Mouse (Mus musculus): Measurements from ENCODE around the gene Coro2a. TPM values are rescaled to one million over a fixed set of nuclear protein-coding genes. Genes with fewer than 3 reads are reported as not detected.

The Coro2a gene
- polyA plus RNA-seq, 1 experiment from 2014 or later: 5.0 TPM

DNA sequence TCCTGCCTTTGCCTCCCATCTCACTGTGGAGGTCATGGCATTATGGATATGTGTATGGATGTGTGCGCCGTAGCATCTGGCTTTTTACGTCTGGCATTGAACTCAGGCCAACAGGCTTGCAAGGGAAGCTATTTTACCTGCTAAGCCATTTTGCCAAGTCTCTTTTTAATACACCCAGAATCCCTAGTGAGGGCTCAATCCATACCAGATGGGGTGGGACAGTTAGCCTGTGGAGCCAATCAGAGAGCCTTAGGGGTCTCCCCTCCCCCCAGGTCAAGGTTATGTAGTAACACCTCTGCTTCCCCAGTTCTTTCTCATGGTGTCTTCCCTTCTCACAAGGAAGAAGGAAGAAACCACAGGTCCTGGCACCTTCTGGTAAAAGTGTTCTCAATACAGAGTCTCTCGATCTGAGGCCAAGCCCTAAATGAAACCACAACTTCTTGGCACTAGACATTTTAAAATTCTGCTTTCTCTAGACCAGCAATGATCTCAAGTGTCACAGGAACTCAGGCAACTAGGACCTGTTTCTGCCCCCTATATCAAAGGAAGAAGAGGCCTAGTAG, 36.5 kb downstream of the Coro2a start:
- no peaks in the 10 kb centered on the region for H3K36me3 ChIP-seq (ENCODE audit: control insufficient read depth, insufficient read depth, low read length)
- H3K4me2 ChIP-seq (ENCODE audit: low read depth, low read length): no peak overlapping the region
- no peaks in the 10 kb centered on the region for H3K27me3 ChIP-seq (replicated peaks; ENCODE audit: control insufficient read depth, insufficient read depth, low read length)
- no peaks in the 10 kb centered on the region for H3K4me1 ChIP-seq (ENCODE audit: control insufficient read depth, insufficient read depth, low read length)
- no peaks in the 10 kb centered on the region for H3K9me3 ChIP-seq (ENCODE audit: control insufficient read depth, low read length)
- 77% methylated on average over 4 of the region's 4 CpGs for WGBS
- no peak overlapping the region for H3K27ac ChIP-seq (replicated peaks; ENCODE audit: low read depth, low read length)
- no peak overlapping the region for H3K4me3 ChIP-seq (ENCODE audit: low read depth, low read length)
- ATAC-seq (ENCODE audit: low read depth): no peak
- DNase-seq (ENCODE audit: low spot score): no peak
- H3K9ac ChIP-seq (ENCODE audit: low read depth, low read length): no peak overlapping the region

GRCm38 (mm10) chr4:46564247-46564646, 37.8 kb downstream of the Coro2a start:
- no peak overlapping the region for H3K4me3 ChIP-seq (ENCODE audit: low read depth, low read length)
- WGBS: 92% methylated on average over 4 of the region's 4 CpGs

GRCm38 (mm10) chr4:46563847-46564246, 38.2 kb downstream of the Coro2a start:
- H3K9ac ChIP-seq (ENCODE audit: low read depth, low read length): no peak overlapping the region
- H3K4me3 ChIP-seq (ENCODE audit: low read depth, low read length): no peak overlapping the region
- DNase-seq (ENCODE audit: low spot score) (peak; percentile 46), ATAC-seq (ENCODE audit: low read depth) (no peak)
- H3K4me2 ChIP-seq (ENCODE audit: low read depth, low read length): no peak overlapping the region
- no peak overlapping the region for H3K27ac ChIP-seq (replicated peaks; ENCODE audit: low read depth, low read length)
- no peaks in the 10 kb centered on the region for H3K27me3 ChIP-seq (replicated peaks; ENCODE audit: control insufficient read depth, insufficient read depth, low read length)
- H3K4me1 ChIP-seq (ENCODE audit: control insufficient read depth, insufficient read depth, low read length): no peaks in the 10 kb centered on the region
- WGBS: 77% methylated on average over 10 of the region's 10 CpGs
- no peaks in the 10 kb centered on the region for H3K9me3 ChIP-seq (ENCODE audit: control insufficient read depth, low read length)
- H3K36me3 ChIP-seq (ENCODE audit: control insufficient read depth, insufficient read depth, low read length): no peaks in the 10 kb centered on the region

More at GRCm38 (mm10) chr4:46564247-46564646, 37.8 kb downstream of the Coro2a start:
- Histone ChIP-seq H3K36me3 (ENCODE audit: control insufficient read depth, insufficient read depth, low read length) (no peaks in the 10 kb centered on the region), H3K4me1 (ENCODE audit: control insufficient read depth, insufficient read depth, low read length) (no peaks in the 10 kb centered on the region), H3K27ac (replicated peaks; ENCODE audit: low read depth, low read length) (no peak overlapping the region), H3K9ac (ENCODE audit: low read depth, low read length) (no peak overlapping the region), H3K27me3 (replicated peaks; ENCODE audit: control insufficient read depth, insufficient read depth, low read length) (no peaks in the 10 kb centered on the region), H3K9me3 (ENCODE audit: control insufficient read depth, low read length) (no peaks in the 10 kb centered on the region), H3K4me2 (ENCODE audit: low read depth, low read length) (no peak overlapping the region)
- ATAC-seq (ENCODE audit: low read depth): no peak
- DNase-seq (ENCODE audit: low spot score): no peak

- H3K4me1 ChIP-seq (ENCODE audit: control insufficient read depth, insufficient read depth, low read length): no peaks in the 10 kb centered on the region
- DNase-seq (ENCODE audit: low spot score): no peak
- WGBS: 92% methylated on average over 14 of the region's 14 CpGs
- H3K9me3 ChIP-seq (ENCODE audit: control insufficient read depth, low read length): no peaks in the 10 kb centered on the region
- ATAC-seq (ENCODE audit: low read depth): no peak
- H3K27me3 ChIP-seq (replicated peaks; ENCODE audit: control insufficient read depth, insufficient read depth, low read length): no peaks in the 10 kb centered on the region
- H3K9ac ChIP-seq (ENCODE audit: low read depth, low read length): no peak overlapping the region
- no peak overlapping the region for H3K27ac ChIP-seq (replicated peaks; ENCODE audit: low read depth, low read length)
- no peak overlapping the region for H3K4me3 ChIP-seq (ENCODE audit: low read depth, low read length)
- H3K4me2 ChIP-seq (ENCODE audit: low read depth, low read length): no peak overlapping the region
- no peaks in the 10 kb centered on the region for H3K36me3 ChIP-seq (ENCODE audit: control insufficient read depth, insufficient read depth, low read length)
These were observed 39.2 kb downstream of the Coro2a start for GRCm38 (mm10) chr4:46562841-46563240.

DNA sequence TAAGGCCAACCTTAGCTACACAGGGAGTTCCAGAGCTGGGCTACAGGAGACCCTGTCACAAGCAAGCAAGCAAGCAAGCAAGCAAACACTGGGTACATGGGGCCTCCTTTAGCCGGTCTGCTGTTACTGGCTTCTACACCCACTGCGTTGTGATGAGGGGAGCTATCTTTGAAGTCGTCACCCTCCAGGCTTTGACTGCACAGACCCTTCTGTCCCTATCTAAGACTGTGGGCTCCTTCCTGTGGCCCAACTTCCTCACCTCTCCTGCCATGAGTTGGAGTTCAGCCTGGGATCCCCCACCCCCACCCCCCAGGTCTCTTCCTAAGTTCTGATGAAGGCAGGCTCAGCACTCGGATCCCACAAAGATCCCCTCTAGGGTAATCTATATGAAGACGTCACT, 40.0 kb downstream of the Coro2a start:
- Histone ChIP-seq H3K9me3 (ENCODE audit: control insufficient read depth, low read length) (no peaks in the 10 kb centered on the region), H3K36me3 (ENCODE audit: control insufficient read depth, insufficient read depth, low read length) (no peaks in the 10 kb centered on the region), H3K4me3 (ENCODE audit: low read depth, low read length) (no peak overlapping the region), H3K27ac (replicated peaks; ENCODE audit: low read depth, low read length) (no peak overlapping the region), H3K4me2 (ENCODE audit: low read depth, low read length) (no peak overlapping the region), H3K4me1 (ENCODE audit: control insufficient read depth, insufficient read depth, low read length) (no peaks in the 10 kb centered on the region), H3K9ac (ENCODE audit: low read depth, low read length) (no peak overlapping the region), H3K27me3 (replicated peaks; ENCODE audit: control insufficient read depth, insufficient read depth, low read length) (no peaks in the 10 kb centered on the region)
- WGBS: 71% methylated on average over 5 of the region's 5 CpGs
- DNase-seq (ENCODE audit: low spot score) (no peak), ATAC-seq (ENCODE audit: low read depth) (no peak)

- H3K9ac ChIP-seq (ENCODE audit: low read depth, low read length): no peak overlapping the region
- H3K4me3 ChIP-seq (ENCODE audit: low read depth, low read length): no peak overlapping the region
- H3K9me3 ChIP-seq (ENCODE audit: control insufficient read depth, low read length): no peaks in the 10 kb centered on the region
- H3K4me1 ChIP-seq (ENCODE audit: control insufficient read depth, insufficient read depth, low read length): no peaks in the 10 kb centered on the region
- H3K27me3 ChIP-seq (replicated peaks; ENCODE audit: control insufficient read depth, insufficient read depth, low read length): no peaks in the 10 kb centered on the region
- ATAC-seq (ENCODE audit: low read depth) (no peak), DNase-seq (ENCODE audit: low spot score) (no peak)
- no peak overlapping the region for H3K27ac ChIP-seq (replicated peaks; ENCODE audit: low read depth, low read length)
- no peaks in the 10 kb centered on the region for H3K36me3 ChIP-seq (ENCODE audit: control insufficient read depth, insufficient read depth, low read length)
- H3K4me2 ChIP-seq (ENCODE audit: low read depth, low read length): no peak overlapping the region
- 81% methylated on average over 14 of the region's 14 CpGs for WGBS
These were observed 41.8 kb downstream of the Coro2a start for GRCm38 (mm10) chr4:46560069-46560705.

- ATAC-seq (ENCODE audit: low read depth) (no peak), DNase-seq (ENCODE audit: low spot score) (no peak)
- Histone ChIP-seq H3K4me3 (ENCODE audit: low read depth, low read length) (no peak overlapping the region), H3K9ac (ENCODE audit: low read depth, low read length) (no peak overlapping the region), H3K27me3 (replicated peaks; ENCODE audit: control insufficient read depth, insufficient read depth, low read length) (no peaks in the 10 kb centered on the region), H3K9me3 (ENCODE audit: control insufficient read depth, low read length) (no peaks in the 10 kb centered on the region), H3K4me1 (ENCODE audit: control insufficient read depth, insufficient read depth, low read length) (no peaks in the 10 kb centered on the region), H3K4me2 (ENCODE audit: low read depth, low read length) (no peak overlapping the region), H3K36me3 (ENCODE audit: control insufficient read depth, insufficient read depth, low read length) (no peaks in the 10 kb centered on the region), H3K27ac (replicated peaks; ENCODE audit: low read depth, low read length) (no peak overlapping the region)
- WGBS: 78% methylated on average over 22 of the region's 22 CpGs
These were observed 43.0 kb downstream of the Coro2a start for GRCm38 (mm10) chr4:46558672-46559667.

DNA sequence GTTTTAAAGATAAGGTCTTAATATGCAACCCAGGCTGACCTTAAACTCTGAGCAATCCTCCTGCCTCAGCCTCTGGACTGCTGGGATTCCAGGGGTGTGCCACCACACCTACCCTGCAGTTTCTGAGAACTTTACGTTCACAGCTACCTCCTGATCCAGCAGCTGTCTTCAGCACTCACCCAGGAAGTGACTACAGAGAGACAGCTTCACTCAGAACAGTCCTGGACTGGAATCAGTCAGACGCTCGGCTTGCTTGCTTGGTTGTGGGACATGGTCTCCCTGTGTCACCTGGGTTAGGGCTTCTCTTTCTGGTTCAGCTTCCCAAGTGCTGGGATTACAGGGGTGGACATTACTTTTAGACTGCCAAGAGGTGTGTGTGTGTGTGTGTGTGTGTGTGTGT, 45.1 kb downstream of the Coro2a start:
- WGBS: 72% methylated on average over 3 of the region's 3 CpGs
- H3K9me3 ChIP-seq (ENCODE audit: control insufficient read depth, low read length): no peaks in the 10 kb centered on the region
- no peak overlapping the region for H3K4me3 ChIP-seq (ENCODE audit: low read depth, low read length)
- no peak overlapping the region for H3K9ac ChIP-seq (ENCODE audit: low read depth, low read length)
- H3K4me2 ChIP-seq (ENCODE audit: low read depth, low read length): no peak overlapping the region
- no peaks in the 10 kb centered on the region for H3K4me1 ChIP-seq (ENCODE audit: control insufficient read depth, insufficient read depth, low read length)
- DNase-seq (ENCODE audit: low spot score) (no peak), ATAC-seq (ENCODE audit: low read depth) (no peak)
- no peaks in the 10 kb centered on the region for H3K27me3 ChIP-seq (replicated peaks; ENCODE audit: control insufficient read depth, insufficient read depth, low read length)
- no peak overlapping the region for H3K27ac ChIP-seq (replicated peaks; ENCODE audit: low read depth, low read length)
- no peaks in the 10 kb centered on the region for H3K36me3 ChIP-seq (ENCODE audit: control insufficient read depth, insufficient read depth, low read length)

Data from embryonic facial prominence, embryonic 14.5 days (tissue).